Mouse (Mus musculus) kidney, adult 2 months (tissue): ENCODE results near the gene Prtg. TPM values are rescaled to one million over a fixed set of nuclear protein-coding genes. Genes with fewer than 3 reads are reported as not detected.

ENCODE experiments used
- DNase-seq: peaks from one replicate; pipeline ENCODE4 v3.0.0; 2021
- H3K27ac ChIP-seq: fragments of 200-500 bp; 2 replicates; pipeline ENCODE4 v1.5.1; 2012; ENCODE audit warnings: low read depth, low read length, control low read depth, inconsistent platforms; ENCODE audit not compliant: insufficient read depth
- H3K27me3 ChIP-seq: fragments of 200-500 bp; replicated peaks from 2 replicates; pipeline ENCODE4 v1.6.1; 2012; ENCODE audit warnings: mild to moderate bottlenecking, moderate library complexity, low read length, inconsistent platforms; ENCODE audit not compliant: control insufficient read depth, insufficient read depth
- H3K36me3 ChIP-seq: fragments of 200-500 bp; 2 replicates; pipeline ENCODE4 v1.6.1; 2012; ENCODE audit warnings: mild to moderate bottlenecking, moderate library complexity, low read length, inconsistent platforms; ENCODE audit not compliant: control insufficient read depth, insufficient read depth
- H3K4me1 ChIP-seq: fragments of 200-500 bp; 2 replicates; pipeline ENCODE4 v1.6.1; 2011; ENCODE audit warnings: low read length; ENCODE audit not compliant: control insufficient read depth, insufficient read depth
- H3K4me3 ChIP-seq: fragments of 200-500 bp; 2 replicates; pipeline ENCODE4 v1.5.1; 2011; ENCODE audit warnings: mild to moderate bottlenecking, low read depth, low read length, control low read depth; ENCODE audit not compliant: insufficient read depth
- CTCF ChIP-seq: fragments of 200-500 bp; conservative IDR thresholded peaks from 2 replicates; pipeline ENCODE4 v1.5.1; 2011; ENCODE audit warnings: low read depth, mild to moderate bottlenecking, control low read depth, low read length, moderate library complexity, mixed read lengths; ENCODE audit not compliant: insufficient read depth, insufficient read length
- POLR2A ChIP-seq: fragments of 200-500 bp; IDR thresholded peaks from one replicate; pipeline ENCODE4 v1.6.1; 2011; ENCODE audit warnings: low read depth, low read length, control low read depth
- WGBS: fragments of 180-500 bp; shearing (Covaris S2); methylation state at CpG from one replicate; pipeline ENCODE4 v1.1.7; 2018; 5-methylcytosine and 5-hydroxymethylcytosine counted together
- polyA plus RNA-seq: library from polyadenylated mRNA; depleted of rRNA; stranded (reverse); fragments of >200 nt; gene quantifications from 2 replicates; pipeline ENCODE4 v1.2.3, GENCODE M21; 2012

Prtg gene
- polyA plus RNA-seq, 1 experiment, result 0.06 TPM

GRCm38 (mm10) chr9:72902057-72902456 is 95.4 kb downstream of the Prtg start:
- Histone ChIP-seq H3K27ac (no peak overlapping the region), H3K4me1 (no peaks in the 10 kb centered on the region), H3K36me3 (no peaks in the 10 kb centered on the region), H3K27me3 (no peaks in the 10 kb centered on the region), H3K4me3 (no peak overlapping the region)
- 66% methylated on average over 8 of the region's 8 CpGs for WGBS
- DNase-seq, result no peak
- no peak for TF ChIP-seq CTCF
- no peak for TF ChIP-seq POLR2A

DNA sequence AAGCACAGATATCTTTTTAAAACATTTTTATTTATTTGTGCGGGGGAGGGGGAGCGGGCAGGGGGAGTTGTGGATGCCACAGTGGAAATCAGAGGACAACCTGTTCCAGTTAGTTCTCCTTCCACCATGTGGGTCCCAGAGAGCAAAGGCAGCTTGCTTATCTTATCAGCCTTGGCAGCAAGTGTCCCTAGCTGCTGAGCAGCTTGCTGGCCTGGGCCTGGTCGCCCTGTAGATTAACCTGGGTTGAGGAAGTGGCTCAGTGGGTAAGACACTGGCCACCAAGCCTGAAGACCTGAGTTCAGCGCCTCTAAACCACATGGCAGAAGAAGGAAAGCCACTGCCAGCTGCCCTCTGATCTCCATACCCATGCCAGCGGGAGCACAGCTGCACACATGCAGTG is 95.9 kb downstream of the Prtg start:
- Histone ChIP-seq H3K4me3 (no peak overlapping the region), H3K27ac (no peak overlapping the region), H3K27me3 (no peaks in the 10 kb centered on the region), H3K36me3 (no peaks in the 10 kb centered on the region), H3K4me1 (no peaks in the 10 kb centered on the region)
- TF ChIP-seq CTCF (no peak), POLR2A (no peak)
- WGBS, result 92% methylated on average over 5 of the region's 5 CpGs
- no peak for DNase-seq

GRCm38 (mm10) chr9:72906693-72907103 is 100.0 kb downstream of the Prtg start:
- Histone ChIP-seq H3K4me1 (no peaks in the 10 kb centered on the region), H3K4me3 (no peak overlapping the region), H3K36me3 (no peaks in the 10 kb centered on the region), H3K27me3 (no peaks in the 10 kb centered on the region), H3K27ac (no peak overlapping the region)
- WGBS, result 61% methylated on average over 6 of the region's 6 CpGs
- DNase-seq, result no peak
- TF ChIP-seq POLR2A (no peak), CTCF (no peak)

DNA sequence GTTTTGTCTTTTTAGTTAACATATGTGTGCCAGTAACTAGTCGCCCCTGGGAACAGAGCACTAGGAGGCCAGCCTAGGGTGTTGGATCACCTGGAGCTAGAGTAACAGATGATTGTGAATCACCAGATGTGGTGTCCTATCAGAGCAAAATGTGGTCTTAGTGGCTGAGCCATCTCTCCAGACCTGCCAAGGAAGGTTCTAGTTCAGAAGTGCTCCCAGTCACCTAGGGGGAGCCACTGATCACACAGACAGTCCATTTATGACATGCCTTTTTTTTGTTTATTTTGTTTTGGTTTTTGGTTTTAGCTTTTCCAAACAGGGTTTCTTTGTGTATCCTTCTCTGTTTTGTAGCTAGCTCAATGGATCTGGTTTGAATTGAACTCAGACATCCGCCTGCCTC is 104.7 kb downstream of the Prtg start:
- H3K27me3 ChIP-seq, result no peaks in the 10 kb centered on the region
- 92% methylated on average over 2 of the region's 2 CpGs for WGBS
- TF ChIP-seq CTCF, result no peak

GRCm38 (mm10) chr9:72913551-72913950 is 106.9 kb downstream of the Prtg start:
- Histone ChIP-seq H3K36me3 (no peaks in the 10 kb centered on the region), H3K27me3 (no peaks in the 10 kb centered on the region), H3K4me1 (no peaks in the 10 kb centered on the region), H3K4me3 (no peak overlapping the region), H3K27ac (no peak overlapping the region)
- WGBS, result 46% methylated on average over 6 of the region's 6 CpGs
- no peak for TF ChIP-seq POLR2A
- TF ChIP-seq CTCF, result no peak
- DNase-seq, result no peak

More for the DNA sequence above, 104.7 kb downstream of the Prtg start:
- no peaks in the 10 kb centered on the region for H3K36me3 ChIP-seq
- no peak overlapping the region for H3K4me3 ChIP-seq
- no peak overlapping the region for H3K27ac ChIP-seq
- no peak for DNase-seq
- no peaks in the 10 kb centered on the region for H3K4me1 ChIP-seq

DNA sequence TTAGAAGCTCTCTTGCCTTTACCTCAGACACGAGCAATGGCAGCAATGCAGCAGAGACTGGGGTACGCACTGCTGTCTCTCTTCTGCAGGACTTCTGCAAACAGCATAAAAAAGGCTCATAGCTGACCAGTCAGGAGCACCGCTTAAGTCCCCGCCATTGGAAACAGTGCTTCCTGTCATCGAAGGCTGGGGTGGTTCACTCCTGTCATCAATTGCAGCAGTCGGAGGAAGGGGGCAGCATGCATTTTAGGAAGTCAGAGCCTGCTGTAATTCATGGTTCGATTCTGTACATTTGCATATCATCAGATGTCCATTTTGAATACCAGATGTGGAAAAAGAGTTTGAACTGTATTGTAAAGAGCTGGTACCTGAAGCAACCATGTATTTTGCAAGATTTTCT is 109.1 kb downstream of the Prtg start:
- no peak for TF ChIP-seq POLR2A
- no peak for TF ChIP-seq CTCF
- Histone ChIP-seq H3K27me3 (no peaks in the 10 kb centered on the region), H3K27ac (no peak overlapping the region), H3K4me3 (no peak overlapping the region), H3K4me1 (no peaks in the 10 kb centered on the region), H3K36me3 (no peaks in the 10 kb centered on the region)
- DNase-seq, result no peak
- WGBS, result 69% methylated on average over 7 of the region's 7 CpGs

GRCm38 (mm10) chr9:72923068-72923467 is 116.4 kb downstream of the Prtg start:
- Histone ChIP-seq H3K4me1 (no peaks in the 10 kb centered on the region), H3K4me3 (no peak overlapping the region), H3K27me3 (0 out of 2 replicates have a peak, but pooled peaks cover 6% of the 10 kb centered on the region), H3K36me3 (no peaks in the 10 kb centered on the region), H3K27ac (no peak overlapping the region)
- WGBS, result 87% methylated on average over 3 of the region's 3 CpGs
- DNase-seq, result no peak
- TF ChIP-seq POLR2A (no peak), CTCF (no peak)
